Mouse (Mus musculus): ENCODE results near the gene Zc2hc1c. TPM values are rescaled to one million over a fixed set of nuclear protein-coding genes. Genes with fewer than 3 reads are reported as not detected.
A peak's percentile ranks its signal among the peaks of the same experiment; 100 is the strongest.

Gene Zc2hc1c
- polyA plus RNA-seq, 1 experiment: 11.6 TPM

- TF ChIP-seq CTCF (IDR thresholded peaks at IDR 0.05; ENCODE audit: control insufficient read depth, insufficient read depth, insufficient replicate concordance, low read depth, low read length) (no peak), POLR2A (IDR thresholded peaks at IDR 0.05; ENCODE audit: control insufficient read depth, low read depth, low read length) (no peak)
- H3K27ac ChIP-seq (ENCODE audit: control insufficient read depth, insufficient read depth, low read depth, low read length): no peak overlapping the region
- H3K4me3 ChIP-seq (ENCODE audit: control insufficient read depth, low read depth, low read length): peak overlapping the region; percentile 75; the same call in 1 of the 2 replicates
- H3K36me3 ChIP-seq (ENCODE audit: control insufficient read depth, insufficient read depth, low read length): peaks cover 2% of the 10 kb centered on the region
- peaks cover 19% of the 10 kb centered on the region for H3K4me1 ChIP-seq (ENCODE audit: control insufficient read depth, insufficient read depth, low read length)
- no peaks in the 10 kb centered on the region for H3K27me3 ChIP-seq (ENCODE audit: control insufficient read depth, insufficient read depth, low read length)
Observed at GRCm38 (mm10) chr12:85292906-85293305, 4.5 kb downstream of the Zc2hc1c start.

GRCm38 (mm10) chr12:85295506-85295905 lies 7.1 kb downstream of the Zc2hc1c start:
- Histone ChIP-seq H3K36me3 (ENCODE audit: control insufficient read depth, insufficient read depth, low read length) (peaks cover 2% of the 10 kb centered on the region), H3K4me3 (ENCODE audit: control insufficient read depth, low read depth, low read length) (no peak overlapping the region), H3K27me3 (ENCODE audit: control insufficient read depth, insufficient read depth, low read length) (no peaks in the 10 kb centered on the region), H3K27ac (ENCODE audit: control insufficient read depth, insufficient read depth, low read depth, low read length) (no peak overlapping the region), H3K4me1 (ENCODE audit: control insufficient read depth, insufficient read depth, low read length) (peaks cover 4% of the 10 kb centered on the region)
- TF ChIP-seq CTCF (IDR thresholded peaks at IDR 0.05; ENCODE audit: control insufficient read depth, insufficient read depth, insufficient replicate concordance, low read depth, low read length): no peak
- TF ChIP-seq POLR2A (IDR thresholded peaks at IDR 0.05; ENCODE audit: control insufficient read depth, low read depth, low read length): no peak

GRCm38 (mm10) chr12:85296915-85297314 lies 8.5 kb downstream of the Zc2hc1c start:
- Histone ChIP-seq H3K4me3 (ENCODE audit: control insufficient read depth, low read depth, low read length) (no peak overlapping the region), H3K4me1 (ENCODE audit: control insufficient read depth, insufficient read depth, low read length) (peaks cover 2% of the 10 kb centered on the region; the same call in 1 of the 2 replicates), H3K27me3 (ENCODE audit: control insufficient read depth, insufficient read depth, low read length) (no peaks in the 10 kb centered on the region), H3K27ac (ENCODE audit: control insufficient read depth, insufficient read depth, low read depth, low read length) (no peak overlapping the region), H3K36me3 (ENCODE audit: control insufficient read depth, insufficient read depth, low read length) (no peaks in the 10 kb centered on the region)
- TF ChIP-seq CTCF (IDR thresholded peaks at IDR 0.05; ENCODE audit: control insufficient read depth, insufficient read depth, insufficient replicate concordance, low read depth, low read length) (no peak), POLR2A (IDR thresholded peaks at IDR 0.05; ENCODE audit: control insufficient read depth, low read depth, low read length) (no peak)

GRCm38 (mm10) chr12:85297345-85297997 lies 9.1 kb downstream of the Zc2hc1c start:
- Histone ChIP-seq H3K27me3 (ENCODE audit: control insufficient read depth, insufficient read depth, low read length) (no peaks in the 10 kb centered on the region), H3K27ac (ENCODE audit: control insufficient read depth, insufficient read depth, low read depth, low read length) (peak overlapping the region; percentile 47), H3K4me3 (ENCODE audit: control insufficient read depth, low read depth, low read length) (no peak overlapping the region), H3K4me1 (ENCODE audit: control insufficient read depth, insufficient read depth, low read length) (no peaks in the 10 kb centered on the region; the same call in 1 of the 2 replicates), H3K36me3 (ENCODE audit: control insufficient read depth, insufficient read depth, low read length) (no peaks in the 10 kb centered on the region)
- no peak for TF ChIP-seq POLR2A (IDR thresholded peaks at IDR 0.05; ENCODE audit: control insufficient read depth, low read depth, low read length)
- TF ChIP-seq CTCF (IDR thresholded peaks at IDR 0.05; ENCODE audit: control insufficient read depth, insufficient read depth, insufficient replicate concordance, low read depth, low read length): no peak

GRCm38 (mm10) chr12:85298127-85298834 lies 9.9 kb downstream of the Zc2hc1c start:
- Histone ChIP-seq H3K27ac (ENCODE audit: control insufficient read depth, insufficient read depth, low read depth, low read length) (peak overlapping the region; percentile 66), H3K27me3 (ENCODE audit: control insufficient read depth, insufficient read depth, low read length) (no peaks in the 10 kb centered on the region), H3K4me1 (ENCODE audit: control insufficient read depth, insufficient read depth, low read length) (no peaks in the 10 kb centered on the region; the same call in 1 of the 2 replicates), H3K4me3 (ENCODE audit: control insufficient read depth, low read depth, low read length) (no peak overlapping the region), H3K36me3 (ENCODE audit: control insufficient read depth, insufficient read depth, low read length) (no peaks in the 10 kb centered on the region)
- TF ChIP-seq POLR2A (IDR thresholded peaks at IDR 0.05; ENCODE audit: control insufficient read depth, low read depth, low read length): no peak

- no peak overlapping the region for H3K4me3 ChIP-seq (ENCODE audit: control insufficient read depth, low read depth, low read length)
- no peaks in the 10 kb centered on the region for H3K36me3 ChIP-seq (ENCODE audit: control insufficient read depth, insufficient read depth, low read length)
- no peak for TF ChIP-seq POLR2A (IDR thresholded peaks at IDR 0.05; ENCODE audit: control insufficient read depth, low read depth, low read length)
- TF ChIP-seq CTCF (IDR thresholded peaks at IDR 0.05; ENCODE audit: control insufficient read depth, insufficient read depth, insufficient replicate concordance, low read depth, low read length): no peak
- peak overlapping the region; percentile 57; the same call in 1 of the 2 replicates for H3K27ac ChIP-seq (ENCODE audit: control insufficient read depth, insufficient read depth, low read depth, low read length)
- H3K27me3 ChIP-seq (ENCODE audit: control insufficient read depth, insufficient read depth, low read length): no peaks in the 10 kb centered on the region
- H3K4me1 ChIP-seq (ENCODE audit: control insufficient read depth, insufficient read depth, low read length): no peaks in the 10 kb centered on the region; the same call in 1 of the 2 replicates
Observed at GRCm38 (mm10) chr12:85298835-85299180, 10.4 kb downstream of the Zc2hc1c start.

- no peaks in the 10 kb centered on the region; the same call in 1 of the 2 replicates for H3K36me3 ChIP-seq (ENCODE audit: control insufficient read depth, insufficient read depth, low read length)
- H3K27me3 ChIP-seq (ENCODE audit: control insufficient read depth, insufficient read depth, low read length): no peaks in the 10 kb centered on the region
- TF ChIP-seq CTCF (IDR thresholded peaks at IDR 0.05; ENCODE audit: control insufficient read depth, insufficient read depth, insufficient replicate concordance, low read depth, low read length): no peak
- TF ChIP-seq POLR2A (IDR thresholded peaks at IDR 0.05; ENCODE audit: control insufficient read depth, low read depth, low read length): no peak
- no peaks in the 10 kb centered on the region for H3K4me1 ChIP-seq (ENCODE audit: control insufficient read depth, insufficient read depth, low read length)
- H3K4me3 ChIP-seq (ENCODE audit: control insufficient read depth, low read depth, low read length): no peak overlapping the region
- H3K27ac ChIP-seq (ENCODE audit: control insufficient read depth, insufficient read depth, low read depth, low read length): no peak overlapping the region
Observed at GRCm38 (mm10) chr12:85303256-85303655, 14.9 kb downstream of the Zc2hc1c start.
